Mouse (Mus musculus) lung, adult 18-20 months (tissue): ENCODE results near the gene Ticam1.
A peak's percentile ranks its signal among the peaks of the same experiment; 100 is the strongest.

Source experiments
- DNase-seq, 2 experiments: peaks; one replicate each; pipeline ENCODE4 v3.0.0; 2022; ENCODE audit warnings: mixed read lengths in 2 of 2

Gene Ticam1

GRCm38 (mm10) chr17:56276643-56277566 is at the start of gene Ticam1:
Gene Ticam1 (minus strand): TSS chr17:56276786.
- DNase-seq, result peak; percentile 95 to 96

- DNase-seq, result peak; percentile 99 to 100
These were observed 49.0 kb upstream of the Ticam1 start, which contains the start of gene Kdm4b for GRCm38 (mm10) chr17:56325450-56326152. Gene Kdm4b (plus strand): TSS chr17:56326062.

GRCm38 (mm10) chr17:56324419-56324818 is 47.8 kb upstream of the Ticam1 start:
- no peak for DNase-seq

- no peak for DNase-seq
These were observed 32.8 kb upstream of the Ticam1 start for GRCm38 (mm10) chr17:56309191-56309945.

GRCm38 (mm10) chr17:56308088-56308487 is 31.5 kb upstream of the Ticam1 start:
- peak in 1 of 2 experiments; percentile 38 for DNase-seq

GRCm38 (mm10) chr17:56305826-56306225 is 29.2 kb upstream of the Ticam1 start:
- DNase-seq, result no peak

- no peak for DNase-seq
These were observed 28.6 kb upstream of the Ticam1 start for GRCm38 (mm10) chr17:56305156-56305555.

- DNase-seq, result no peak
These were observed 28.1 kb upstream of the Ticam1 start for GRCm38 (mm10) chr17:56304718-56305117.

GRCm38 (mm10) chr17:56303847-56304586 is 27.4 kb upstream of the Ticam1 start:
- peak; percentile 95 to 96 for DNase-seq

GRCm38 (mm10) chr17:56303160-56303846 is 26.7 kb upstream of the Ticam1 start, which contains the start of gene Uhrf1:
Gene Uhrf1 (plus strand): TSS chr17:56303321.
- DNase-seq, result peak; percentile 70 to 75

GRCm38 (mm10) chr17:56302363-56302996 is 25.9 kb upstream of the Ticam1 start:
- no peak for DNase-seq

- DNase-seq, result no peak
These were observed 23.6 kb upstream of the Ticam1 start, which contains the start of gene Arrdc5 for GRCm38 (mm10) chr17:56300186-56300585. Gene Arrdc5 (minus strand): TSS chr17:56300286.

GRCm38 (mm10) chr17:56298238-56298637 is 21.7 kb upstream of the Ticam1 start:
- DNase-seq, result no peak

GRCm38 (mm10) chr17:56296201-56296600 is 19.6 kb upstream of the Ticam1 start:
- DNase-seq, result no peak

GRCm38 (mm10) chr17:56294241-56294640 is 17.7 kb upstream of the Ticam1 start:
- no peak for DNase-seq

- no peak for DNase-seq
These were observed 16.7 kb upstream of the Ticam1 start for GRCm38 (mm10) chr17:56293291-56293690.

GRCm38 (mm10) chr17:56292531-56293222 is 16.1 kb upstream of the Ticam1 start, which contains the start of gene Plin3:
Gene Plin3 (minus strand): TSS chr17:56292873.
- no peak for DNase-seq

- DNase-seq, result no peak
These were observed 15.4 kb upstream of the Ticam1 start for GRCm38 (mm10) chr17:56291826-56292475.

- peak; percentile 96 to 97 for DNase-seq
These were observed 14.6 kb upstream of the Ticam1 start for GRCm38 (mm10) chr17:56291171-56291511.
